7 mouse cellular contexts compared by ENCODE assay signal in genomic region chr15:8633375-8633774, GRCm38 (mm10).
DNase-seq lines count a peak whose midpoint lies in the region; ATAC-seq and TF ChIP-seq lines count a peak whose summit lies in the region.

No protein-coding gene starts in this region.

- no peak for ATAC-seq in liver, embryonic 11.5 days (replicated peaks; ENCODE audit: low FRiP score)
- ATAC-seq in Patski = no peak

- in situ Hi-C loops in Patski (cut with MboI; ENCODE audit: low pct_unique_long_range_greater_than_20kb) = loop anchor here (5.0 kb wide), 2 partner anchors 169 to 249 kb away; no protein-coding TSS in a partner anchor

- WGBS in liver, adult 2 months = 57% methylated on average over 6 of the region's 6 CpGs
- 56% methylated on average over 6 of the region's 6 CpGs for WGBS in liver, embryonic 11.5 days
- 57% methylated on average over 6 of the region's 6 CpGs for WGBS in lung, adult 2 months

- POLR2A ChIA-PET in Patski (lab: Charles Lee) = no interaction called here

- H3K4me2 ChIP-seq in liver, embryonic 11.5 days = no peak overlapping the region

- no peak overlapping the region for H3K27ac ChIP-seq in liver, adult 2 months (replicated peaks; ENCODE audit: insufficient read depth, low read depth, low read length)
- no peak overlapping the region for H3K27ac ChIP-seq in liver, embryonic 11.5 days (ENCODE audit: low read depth, low read length)

- H3K36me3 ChIP-seq in liver, adult 2 months (ENCODE audit: control insufficient read depth, insufficient read depth, low read length) = no peaks in the 10 kb centered on the region
- no peaks in the 10 kb centered on the region for H3K36me3 ChIP-seq in liver, embryonic 11.5 days (ENCODE audit: control insufficient read depth, insufficient read depth, low read length)

- no peak for TF ChIP-seq POLR2A in liver, adult 2 months (IDR thresholded peaks at IDR 0.05; ENCODE audit: extremely low read depth, insufficient read depth, low read length)
- TF ChIP-seq POLR2A in lung, adult 2 months (IDR thresholded peaks at IDR 0.05; ENCODE audit: borderline replicate concordance, extremely low read depth, low read depth, low read length) = no peak

- H3K4me1 ChIP-seq in liver, adult 2 months (ENCODE audit: control insufficient read depth, insufficient read depth, low read length) = no peaks in the 10 kb centered on the region
- H3K4me1 ChIP-seq in liver, embryonic 11.5 days (replicated peaks; ENCODE audit: control insufficient read depth, insufficient read depth, low read length) = no peaks in the 10 kb centered on the region
- H3K4me1 ChIP-seq in lung, adult 2 months (ENCODE audit: control insufficient read depth, insufficient read depth, low read length) = no peaks in the 10 kb centered on the region

- no peak overlapping the region for H3K4me3 ChIP-seq in liver, adult 2 months (ENCODE audit: insufficient read depth, low read depth, low read length)
- no peak overlapping the region for H3K4me3 ChIP-seq in liver, embryonic 11.5 days (ENCODE audit: low read depth, low read length)
- no peak overlapping the region for H3K4me3 ChIP-seq in lung, adult 2 months (replicated peaks; ENCODE audit: extremely low read depth, low read depth, low read length)

- no peaks in the 10 kb centered on the region for H3K27me3 ChIP-seq in liver, adult 2 months (ENCODE audit: control insufficient read depth, insufficient read depth, low read length)
- peaks cover 5% of the 10 kb centered on the region; the same call in 1 of the 2 replicates for H3K27me3 ChIP-seq in liver, embryonic 11.5 days (replicated peaks; ENCODE audit: control insufficient read depth, insufficient read depth, low read length)
- H3K27me3 ChIP-seq in Patski = no peaks in the 10 kb centered on the region

- TF ChIP-seq CTCF in liver, adult 2 months (IDR thresholded peaks at IDR 0.05; ENCODE audit: low read depth, low read length) = peak; percentile 44; the same call in 1 of the 2 replicates
- peak; percentile 59 for TF ChIP-seq CTCF in Patski (IDR thresholded peaks at IDR 0.05)
- peak; percentile 41 for TF ChIP-seq CTCF in lung, adult 2 months (IDR thresholded peaks at IDR 0.05; ENCODE audit: insufficient read depth, low read length)

- H3K9ac ChIP-seq in liver, adult 2 months (ENCODE audit: low read depth, low read length) = no peak overlapping the region
- no peak overlapping the region for H3K9ac ChIP-seq in liver, embryonic 11.5 days (ENCODE audit: low read depth, low read length)

- no peaks in the 10 kb centered on the region for H3K9me3 ChIP-seq in liver, embryonic 11.5 days (ENCODE audit: control insufficient read depth, low read length)

- CTCF ChIA-PET in Patski (lab: Charles Lee) = interaction anchor here (1.0 to 3.1 kb wide), 8 partner anchors 11 to 250 kb away, joined by 3 to 13 read pairs (median 4); no protein-coding TSS in a partner anchor

- no peaks in the 10 kb centered on the region for H3K79me2 ChIP-seq in liver, adult 2 months (ENCODE audit: control insufficient read depth, insufficient read depth, low read length)

- DNase-seq in liver, adult 2 months (ENCODE audit: extremely low read depth, low read depth, low spot score) = peak; percentile 54
- DNase-seq in liver, embryonic 11.5 days (ENCODE audit: low spot score) = no peak
- no peak for DNase-seq in Patski (ENCODE audit: low read depth, low spot score)
- peak; percentile 58 to 61 for DNase-seq in cerebellum, adult 18-20 months
- DNase-seq in heart, postnatal 4 days = peak; percentile 62
- DNase-seq in lung, adult 2 months = peak; percentile 50
- DNase-seq in spleen, postnatal 4 days (ENCODE audit: low spot score in 2 of 2) = peak; percentile 43 to 74

Comparison
In these comparisons a context has a peak if more than half of its experiments do, and no peak if none do; other contexts are left out.
1. DNase-seq: peak in liver, adult 2 months (single experiment), cerebellum, adult 18-20 months (2 of 2), heart, postnatal 4 days (single experiment), lung, adult 2 months (single experiment) and spleen, postnatal 4 days (2 of 2); none in liver, embryonic 11.5 days (single experiment) and Patski (single experiment).
2. Peak in every context shown above with its lines, with median percentiles within 50 percentile points of each other: CTCF ChIP-seq.